Mouse (Mus musculus) heart, embryonic 12.5 days (tissue): ENCODE results near the gene Higd1b. TPM values are rescaled to one million over a fixed set of nuclear protein-coding genes. Genes with fewer than 3 reads are reported as not detected.

ENCODE experiments used
- ATAC-seq: fragments of 200-750 bp; cut with Nextera tagmentation; 2 replicates; pipeline ENCODE4 v1.8.0; 2017; ENCODE audit warnings: moderate TSS enrichment, moderate library complexity; ENCODE audit not compliant: insufficient number of reproducible peaks, low FRiP score
- H3K27ac ChIP-seq: fragments of 300-500 bp; sonication (generic); 2 replicates; pipeline ENCODE4 v1.5.1; 2016; ENCODE audit warnings: mild to moderate bottlenecking, moderate library complexity; ENCODE audit not compliant: poor library complexity, severe bottlenecking
- H3K27me3 ChIP-seq: fragments of 300-500 bp; sonication (generic); replicated peaks from 2 replicates; pipeline ENCODE4 v1.6.1; 2016; ENCODE audit warnings: mild to moderate bottlenecking, moderate library complexity
- H3K36me3 ChIP-seq: fragments of 300-500 bp; sonication (generic); 2 replicates; pipeline ENCODE4 v1.6.1; 2016; ENCODE audit warnings: mild to moderate bottlenecking, moderate library complexity
- H3K4me1 ChIP-seq: fragments of 300-500 bp; sonication (generic); replicated peaks from 2 replicates; pipeline ENCODE4 v1.6.1; 2016; ENCODE audit warnings: mild to moderate bottlenecking
- H3K4me2 ChIP-seq: fragments of 300-500 bp; sonication (generic); 2 replicates; pipeline ENCODE4 v1.6.1; 2016; ENCODE audit warnings: mild to moderate bottlenecking, moderate library complexity
- H3K4me3 ChIP-seq: fragments of 300-500 bp; sonication (generic); 2 replicates; pipeline ENCODE4 v1.5.1; 2016; ENCODE audit warnings: mild to moderate bottlenecking
- H3K9ac ChIP-seq: fragments of 300-500 bp; sonication (generic); 2 replicates; pipeline ENCODE4 v1.6.1; 2016; ENCODE audit warnings: mild to moderate bottlenecking, moderate library complexity
- H3K9me3 ChIP-seq: fragments of 300-500 bp; sonication (generic); replicated peaks from 2 replicates; pipeline ENCODE4 v1.6.1; 2016; ENCODE audit warnings: mild to moderate bottlenecking, moderate library complexity
- WGBS: fragments of 180-500 bp; shearing (Covaris S2); methylation state at CpG from one replicate; pipeline ENCODE4 v1.1.7; 2016; 5-methylcytosine and 5-hydroxymethylcytosine counted together
- polyA plus RNA-seq: library from polyadenylated mRNA; unstranded; fragments of >200 nt; fragmentation: Nextera tagmentation; extraction: Ambion mirVana; gene quantifications from 2 replicates; pipeline ENCODE4 v1.2.1, GENCODE M21; 2016

Higd1b gene
- polyA plus RNA-seq, 1 experiment from 2014 or later, result not detected

- Histone ChIP-seq H3K36me3 (peaks cover 72% of the 10 kb centered on the region), H3K4me3 (no peak overlapping the region), H3K27ac (no peak overlapping the region), H3K9ac (no peak overlapping the region), H3K9me3 (no peaks in the 10 kb centered on the region), H3K4me1 (no peaks in the 10 kb centered on the region), H3K27me3 (no peaks in the 10 kb centered on the region), H3K4me2 (no peak overlapping the region)
- WGBS, result 88% methylated on average over 9 of the region's 9 CpGs
- ATAC-seq, result no peak
Observed at GRCm38 (mm10) chr11:102838616-102839150, 3.0 kb downstream of the Higd1b start.

- 64% methylated on average over 10 of the region's 10 CpGs for WGBS
- no peaks in the 10 kb centered on the region for H3K9me3 ChIP-seq
- no peaks in the 10 kb centered on the region for H3K27me3 ChIP-seq
- peaks cover 100% of the 10 kb centered on the region for H3K36me3 ChIP-seq
- H3K4me1 ChIP-seq, result no peaks in the 10 kb centered on the region
- no peak overlapping the region for H3K4me3 ChIP-seq
- H3K27ac ChIP-seq, result no peak overlapping the region
- no peak for ATAC-seq
- H3K4me2 ChIP-seq, result no peak overlapping the region
- no peak overlapping the region for H3K9ac ChIP-seq
Observed at GRCm38 (mm10) chr11:102845926-102846325, 10.3 kb downstream of the Higd1b start.

GRCm38 (mm10) chr11:102851883-102852282, 16.2 kb downstream of the Higd1b start:
- Histone ChIP-seq H3K27ac (no peak overlapping the region), H3K4me2 (no peak overlapping the region), H3K9ac (no peak overlapping the region), H3K27me3 (no peaks in the 10 kb centered on the region), H3K4me1 (no peaks in the 10 kb centered on the region), H3K36me3 (peaks cover 91% of the 10 kb centered on the region), H3K4me3 (no peak overlapping the region), H3K9me3 (no peaks in the 10 kb centered on the region)
- WGBS, result 69% methylated on average over 5 of the region's 5 CpGs
- 0 out of 2 replicates have a peak, but pooled peaks have one; percentile 39 for ATAC-seq

- Histone ChIP-seq H3K36me3 (peaks cover 91% of the 10 kb centered on the region), H3K27me3 (no peaks in the 10 kb centered on the region), H3K9me3 (no peaks in the 10 kb centered on the region), H3K4me1 (no peaks in the 10 kb centered on the region), H3K9ac (no peak overlapping the region), H3K4me3 (no peak overlapping the region), H3K27ac (no peak overlapping the region), H3K4me2 (no peak overlapping the region)
- no peak for ATAC-seq
Observed at GRCm38 (mm10) chr11:102853760-102854159, 18.1 kb downstream of the Higd1b start.

- no peak for ATAC-seq
- Histone ChIP-seq H3K4me2 (no peak overlapping the region), H3K9ac (no peak overlapping the region), H3K27me3 (no peaks in the 10 kb centered on the region), H3K27ac (no peak overlapping the region), H3K9me3 (no peaks in the 10 kb centered on the region), H3K4me3 (no peak overlapping the region), H3K4me1 (no peaks in the 10 kb centered on the region), H3K36me3 (peaks cover 91% of the 10 kb centered on the region)
- 80% methylated on average over 6 of the region's 6 CpGs for WGBS
Observed at GRCm38 (mm10) chr11:102855941-102856340, 20.3 kb downstream of the Higd1b start.

- Histone ChIP-seq H3K9me3 (no peaks in the 10 kb centered on the region), H3K27ac (no peak overlapping the region), H3K4me3 (no peak overlapping the region), H3K36me3 (peaks cover 94% of the 10 kb centered on the region), H3K4me2 (no peak overlapping the region), H3K4me1 (no peaks in the 10 kb centered on the region), H3K27me3 (no peaks in the 10 kb centered on the region), H3K9ac (no peak overlapping the region)
- WGBS, result 89% methylated on average over 11 of the region's 11 CpGs
- no peak for ATAC-seq
Observed at GRCm38 (mm10) chr11:102858951-102859350, 23.3 kb downstream of the Higd1b start.

GRCm38 (mm10) chr11:102859933-102860332, 24.3 kb downstream of the Higd1b start:
- no peak overlapping the region for H3K4me2 ChIP-seq
- no peak overlapping the region for H3K27ac ChIP-seq
- peaks cover 92% of the 10 kb centered on the region for H3K36me3 ChIP-seq
- H3K9ac ChIP-seq, result no peak overlapping the region
- 96% methylated on average over 8 of the region's 8 CpGs for WGBS
- H3K27me3 ChIP-seq, result no peaks in the 10 kb centered on the region
- H3K4me3 ChIP-seq, result no peak overlapping the region
- H3K9me3 ChIP-seq, result no peaks in the 10 kb centered on the region
- no peak for ATAC-seq
- H3K4me1 ChIP-seq, result no peaks in the 10 kb centered on the region

- H3K4me1 ChIP-seq, result 0 out of 2 replicates have a peak, but pooled peaks cover 3% of the 10 kb centered on the region
- ATAC-seq, result no peak
- H3K4me2 ChIP-seq, result no peak overlapping the region
- H3K27ac ChIP-seq, result no peak overlapping the region
- no peak overlapping the region for H3K4me3 ChIP-seq
- H3K9me3 ChIP-seq, result no peaks in the 10 kb centered on the region
- peaks cover 91% of the 10 kb centered on the region for H3K36me3 ChIP-seq
- no peak overlapping the region for H3K9ac ChIP-seq
- 40% methylated on average over 4 of the region's 4 CpGs for WGBS
- no peaks in the 10 kb centered on the region for H3K27me3 ChIP-seq
Observed at GRCm38 (mm10) chr11:102864272-102864671, 28.6 kb downstream of the Higd1b start.

GRCm38 (mm10) chr11:102874801-102875334, 39.2 kb downstream of the Higd1b start:
- 88% methylated on average over 7 of the region's 7 CpGs for WGBS
- H3K4me1 ChIP-seq, result peaks cover 8% of the 10 kb centered on the region
- ATAC-seq, result no peak
- H3K4me3 ChIP-seq, result no peak overlapping the region
- H3K27ac ChIP-seq, result no peak overlapping the region
- H3K9me3 ChIP-seq, result no peaks in the 10 kb centered on the region
- no peak overlapping the region for H3K4me2 ChIP-seq
- H3K9ac ChIP-seq, result peak overlapping the region; percentile 28; the same call in 1 of the 2 replicates
- H3K27me3 ChIP-seq, result no peaks in the 10 kb centered on the region
- H3K36me3 ChIP-seq, result peaks cover 62% of the 10 kb centered on the region

GRCm38 (mm10) chr11:102879558-102879957, 43.9 kb downstream of the Higd1b start:
- Histone ChIP-seq H3K9me3 (no peaks in the 10 kb centered on the region), H3K27ac (no peak overlapping the region), H3K4me3 (no peak overlapping the region), H3K9ac (no peak overlapping the region), H3K27me3 (peaks cover 14% of the 10 kb centered on the region), H3K36me3 (peaks cover 29% of the 10 kb centered on the region), H3K4me1 (peaks cover 25% of the 10 kb centered on the region), H3K4me2 (peak overlapping the region; percentile 87; the same call in 1 of the 2 replicates)
- 77% methylated on average over 2 of the region's 2 CpGs for WGBS
- ATAC-seq, result no peak

- H3K4me1 ChIP-seq, result peaks cover 34% of the 10 kb centered on the region
- peak within 1 kb of the TSS; percentile 87 for H3K9ac ChIP-seq
- H3K27me3 ChIP-seq, result peaks cover 14% of the 10 kb centered on the region
- peaks cover 19% of the 10 kb centered on the region for H3K36me3 ChIP-seq
- H3K4me3 ChIP-seq, result peak within 1 kb of the TSS; percentile 89
- H3K9me3 ChIP-seq, result no peaks in the 10 kb centered on the region
- H3K27ac ChIP-seq, result peak within 1 kb of the TSS; percentile 56
- under 1% methylated on average over 62 of the region's 62 CpGs for WGBS
- peak; percentile 92 for ATAC-seq
- peak within 1 kb of the TSS; percentile 87 for H3K4me2 ChIP-seq
Observed at GRCm38 (mm10) chr11:102880585-102881313, 45.1 kb downstream of the Higd1b start, which contains the start of the genes Eftud2 and Ccdc103. Gene Eftud2, minus strand, starts transcription at chr11:102880985. Gene Ccdc103, plus strand, starts transcription at chr11:102881204.
